Mouse (Mus musculus): Measurements from ENCODE around the gene Naa30.
A peak's percentile ranks its signal among the peaks of the same experiment; 100 is the strongest.
"Not testable (repeated sequence)": the region's sequence is repeated elsewhere in the genome, so short reads cannot be mapped to it uniquely, and the experiment has no call there.

The Naa30 gene

DNA sequence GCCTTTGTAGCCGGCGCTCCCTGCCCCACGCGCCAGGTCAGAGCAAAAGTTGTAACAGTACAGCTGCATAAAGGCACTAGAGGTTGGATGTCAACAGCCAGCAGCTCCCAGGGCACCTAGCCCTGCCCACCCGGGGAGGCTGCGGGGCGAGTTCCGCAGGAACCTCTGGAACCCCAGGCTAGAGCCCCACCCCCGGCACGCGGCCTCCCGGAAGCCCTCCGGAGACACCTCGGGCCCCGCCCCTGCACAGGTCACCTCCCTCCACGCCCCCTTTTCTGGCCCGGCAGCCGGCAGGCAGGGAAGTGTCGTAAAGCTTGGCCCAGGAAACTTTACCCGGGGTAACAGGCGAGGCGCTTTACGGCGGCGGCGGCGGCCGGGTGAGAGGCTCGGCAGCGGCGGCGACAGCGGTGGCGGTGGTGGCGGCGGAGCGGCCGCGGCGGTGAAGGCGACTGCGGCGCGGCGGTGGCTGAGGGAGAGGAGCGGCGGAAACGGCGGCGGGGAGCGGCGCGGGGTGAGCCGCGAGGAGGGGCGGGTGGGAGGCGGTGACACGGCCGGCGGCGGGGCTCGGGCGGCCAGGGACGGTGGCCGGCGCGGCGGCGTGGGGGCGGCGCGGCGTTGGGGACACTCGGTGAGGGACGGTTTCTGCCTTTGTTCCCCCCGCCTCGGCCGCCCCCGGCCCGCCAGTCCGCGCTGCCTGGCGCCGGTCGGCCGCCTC, at the start of gene Naa30:
Gene Naa30 (plus strand): TSS at position 360 of the 715 bp plus-strand sequence.
- peak; percentile 99 for DNase-seq

DNA sequence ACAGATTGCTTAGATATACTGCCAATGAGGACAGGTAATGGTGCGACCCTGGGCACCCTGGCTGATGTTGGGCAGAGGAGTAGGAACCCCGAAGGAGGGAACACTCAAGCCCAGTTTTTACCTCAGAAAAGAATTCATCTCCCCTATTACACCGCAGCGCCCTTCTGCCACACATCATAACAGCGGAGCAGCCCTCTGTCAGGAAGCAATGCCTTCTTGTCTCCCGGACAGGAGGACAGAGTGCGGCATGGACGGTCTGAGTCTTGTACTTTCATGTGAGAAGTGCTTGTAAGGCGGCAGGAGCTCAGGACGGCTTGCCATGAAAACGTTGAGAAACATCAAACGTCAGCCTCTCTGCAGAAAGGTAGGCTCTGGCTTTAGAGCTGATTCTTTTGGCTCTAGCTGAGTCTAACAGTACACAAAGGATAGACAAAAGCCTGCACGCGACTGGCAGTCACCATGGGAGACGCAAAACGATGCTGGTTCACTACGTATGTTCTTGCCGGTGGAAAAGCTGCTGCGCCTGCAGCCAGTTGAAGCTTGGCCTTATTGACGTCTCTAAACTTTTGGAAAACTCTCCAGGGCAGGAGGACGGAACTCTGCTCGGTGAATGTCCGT, 44.8 kb upstream of the Naa30 start:
- DNase-seq = no peak

DNA sequence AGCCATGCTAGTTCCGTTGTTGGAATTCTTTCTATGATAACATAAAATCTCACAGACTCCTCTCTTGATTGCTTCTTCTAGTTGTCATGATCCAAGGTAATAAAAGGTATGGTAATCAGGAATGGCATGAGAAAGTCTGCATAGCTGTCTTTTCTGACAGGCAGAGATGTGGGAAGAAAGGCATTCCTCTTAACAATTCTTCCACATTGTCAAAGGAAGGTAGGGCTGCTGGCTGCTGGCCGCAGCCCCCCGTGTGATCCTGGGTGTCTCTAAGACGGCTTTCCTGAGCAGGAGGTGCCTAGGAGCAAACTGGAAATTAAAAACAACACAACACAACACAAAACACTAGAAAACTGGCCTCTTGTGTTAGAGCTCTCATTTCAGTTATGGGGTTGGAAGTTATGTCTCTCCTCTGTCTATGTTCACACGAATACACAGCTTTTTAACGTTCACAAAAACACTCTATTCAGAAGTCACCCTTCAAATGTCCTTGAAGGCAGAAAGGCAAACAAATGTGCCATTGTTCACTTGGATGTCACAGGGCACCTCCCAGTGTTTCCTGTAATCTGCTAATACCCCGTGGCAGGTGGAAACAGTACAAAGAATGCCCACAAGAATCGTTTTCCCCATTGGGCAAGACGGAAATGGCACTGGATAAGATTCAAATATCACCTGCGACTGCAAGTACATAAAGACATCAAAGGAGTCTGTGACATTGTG, 43.3 kb upstream of the Naa30 start:
- no peak for DNase-seq

DNA sequence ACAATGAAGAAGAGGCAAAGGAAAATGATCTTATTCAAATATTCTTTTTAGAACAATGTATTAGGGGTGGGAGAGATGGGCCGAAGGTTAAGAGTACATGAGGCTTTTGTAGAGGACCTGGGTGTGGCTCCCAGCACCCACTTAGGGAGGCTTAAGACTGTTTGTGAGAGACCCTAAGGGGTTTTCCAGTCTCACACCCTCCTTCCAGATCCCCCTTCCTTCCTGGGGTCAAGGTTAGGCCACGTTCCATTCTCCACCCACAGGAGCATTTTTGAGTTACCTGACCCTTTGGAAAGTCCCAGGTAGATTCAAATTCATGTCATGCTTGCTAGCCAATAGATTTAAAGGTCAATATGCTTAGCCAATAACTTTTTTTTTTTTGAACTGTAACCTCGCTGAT, 39.6 kb upstream of the Naa30 start:
- no peak for DNase-seq

DNA sequence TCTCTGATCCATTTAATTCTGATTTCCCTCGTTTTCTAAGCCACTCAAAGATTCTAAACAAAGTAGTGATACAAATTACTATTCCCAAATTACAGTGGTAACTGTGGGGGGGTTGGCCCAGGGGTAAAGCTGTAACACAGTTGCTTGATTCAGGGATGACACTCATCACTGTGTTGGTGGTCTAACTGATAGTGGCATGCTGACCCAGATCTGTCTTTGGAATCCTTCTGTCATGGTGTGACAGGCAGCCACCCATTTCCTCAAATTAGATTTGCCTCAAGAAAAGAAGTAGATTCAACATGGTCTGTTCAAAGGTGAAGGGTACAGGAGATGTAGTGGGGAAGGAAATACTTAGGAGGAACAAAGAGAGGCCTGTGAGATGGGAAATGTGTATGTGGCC, 33.9 kb upstream of the Naa30 start:
- DNase-seq = no peak

DNA sequence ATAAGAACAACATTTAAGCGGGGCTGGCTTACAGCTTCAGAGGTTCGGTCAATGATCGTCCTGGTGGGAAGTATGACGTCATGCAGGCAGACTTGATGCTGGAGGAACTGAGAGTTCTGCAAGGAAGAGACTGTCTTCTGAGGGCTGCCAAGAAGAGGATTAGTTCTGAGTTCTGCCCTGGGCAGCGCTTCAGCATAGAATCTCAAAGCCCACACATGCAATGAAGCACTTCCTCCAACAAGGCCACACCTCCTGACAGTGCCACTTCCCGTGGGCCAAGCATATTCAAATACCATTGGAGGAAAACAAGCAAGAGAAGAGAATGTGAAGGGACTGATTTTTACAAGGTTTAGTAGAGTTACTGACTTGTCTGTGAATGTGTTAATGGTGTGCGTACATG, 31.3 kb upstream of the Naa30 start:
- no peak for DNase-seq

DNA sequence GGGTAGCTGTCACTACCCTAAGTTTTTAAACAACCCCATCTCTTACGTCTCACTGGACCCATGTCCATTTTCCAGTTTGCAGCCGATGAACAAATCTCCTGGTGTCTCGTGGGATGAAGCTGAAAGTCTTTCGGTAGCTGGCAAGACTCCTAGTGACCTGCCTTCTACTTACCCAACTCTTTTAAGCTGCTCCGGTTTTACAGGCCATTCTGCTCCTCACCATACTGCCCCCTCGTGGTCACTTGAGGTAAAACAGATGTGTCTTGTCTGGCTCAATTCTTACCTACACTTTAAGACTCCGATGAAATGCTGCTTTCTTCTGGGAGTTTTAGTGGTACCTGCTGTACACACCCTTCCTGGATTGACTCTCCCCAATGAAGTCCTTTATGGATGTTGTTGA, 18.2 kb upstream of the Naa30 start:
- DNase-seq = peak; percentile 84

DNA sequence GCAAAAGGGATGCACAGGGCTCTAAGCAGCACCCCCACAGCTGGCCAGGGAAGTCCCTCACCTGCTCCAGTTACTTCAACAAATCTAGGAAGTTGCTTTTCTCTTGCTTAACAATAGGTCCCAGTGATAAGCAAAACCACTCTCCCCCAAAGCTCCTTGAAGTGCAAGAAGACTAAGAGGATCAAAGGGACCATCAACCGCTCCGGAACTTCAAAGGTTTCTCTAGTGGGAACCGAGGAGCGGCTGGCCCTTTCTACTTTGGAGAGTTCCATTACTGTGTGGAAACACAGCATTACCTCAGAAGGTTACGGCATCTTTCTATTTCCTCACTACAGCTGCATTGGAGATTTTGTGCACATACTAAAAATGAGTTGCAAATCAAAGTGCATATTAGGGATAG, 16.5 kb upstream of the Naa30 start:
- DNase-seq = no peak

DNA sequence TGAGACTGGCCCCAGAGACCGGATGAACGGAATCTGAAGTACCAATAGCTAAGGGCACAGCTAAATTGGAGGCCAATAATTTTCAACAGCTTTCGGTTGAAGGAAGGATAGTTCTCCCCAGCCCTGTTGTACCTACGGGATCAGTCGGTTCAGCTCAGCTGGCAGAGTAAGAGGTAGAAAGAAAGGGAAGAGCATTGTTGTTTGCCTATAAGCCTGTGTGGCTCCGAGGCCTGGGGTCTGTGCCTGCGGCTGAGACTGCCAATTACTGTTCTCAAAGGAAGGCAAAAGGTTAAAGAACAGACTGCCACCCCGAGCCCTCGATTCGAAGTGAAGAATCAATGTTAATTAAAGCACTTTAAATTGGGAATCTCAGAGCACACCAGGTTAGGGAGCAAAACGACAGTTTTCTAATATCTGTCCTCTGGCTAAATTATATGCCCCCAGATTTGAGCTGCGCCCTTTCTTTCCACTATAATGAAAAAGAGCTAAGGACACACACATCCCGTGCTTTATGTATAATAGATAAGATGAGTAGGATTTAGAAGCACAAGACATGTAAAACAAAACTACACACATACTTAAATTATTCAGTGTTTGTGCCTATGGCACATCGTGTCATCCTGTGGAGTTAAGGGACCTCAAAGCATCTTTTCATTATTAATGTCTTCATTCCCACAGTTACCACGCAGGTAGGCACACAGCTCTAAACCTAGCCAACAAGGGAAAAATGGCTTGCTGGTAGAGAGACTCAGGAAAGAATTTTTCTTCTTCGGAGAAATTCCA, 13.7 kb upstream of the Naa30 start:
- DNase-seq = no peak

DNA sequence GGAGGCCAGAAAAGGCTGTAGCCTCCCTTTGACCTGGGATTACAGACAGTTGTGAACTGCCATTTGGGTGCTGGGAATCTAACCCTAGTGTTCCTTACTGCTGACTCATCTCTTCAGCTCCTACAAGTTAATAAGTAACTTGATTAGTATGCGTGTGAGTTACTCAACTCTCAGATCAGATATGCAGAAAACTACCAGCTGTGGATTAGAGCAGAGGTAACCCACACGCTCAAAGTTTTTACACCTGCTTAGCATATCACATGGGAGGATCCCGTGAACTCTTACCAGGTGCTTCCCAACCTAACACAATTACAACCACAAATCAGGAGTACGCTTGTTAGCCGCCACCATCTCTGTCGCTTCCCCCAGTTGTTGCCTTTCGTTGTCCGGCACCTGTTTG, 740 bp upstream of the Naa30 start:
- no peak for DNase-seq

DNA sequence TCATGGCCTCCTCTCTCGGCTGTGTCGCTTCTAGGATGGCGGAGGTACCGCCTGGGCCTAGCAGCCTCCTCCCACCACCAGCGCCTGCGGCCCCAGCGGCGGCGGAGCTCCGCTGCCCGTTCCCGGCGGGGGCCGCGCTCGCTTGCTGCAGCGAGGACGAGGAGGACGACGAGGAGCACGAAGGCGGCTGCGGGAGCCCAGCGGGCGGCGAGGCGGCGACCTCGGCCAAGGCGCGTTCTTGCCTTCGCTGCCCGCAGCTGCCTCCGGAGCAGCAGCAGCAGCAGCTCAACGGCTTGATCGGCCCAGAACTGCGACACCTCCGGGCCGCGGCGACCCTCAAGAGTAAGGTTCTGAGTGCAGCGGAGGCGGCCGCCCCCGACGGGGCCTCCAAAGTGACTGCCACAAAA, 559 bp downstream of the Naa30 start:
- DNase-seq = peak; percentile 42

DNA sequence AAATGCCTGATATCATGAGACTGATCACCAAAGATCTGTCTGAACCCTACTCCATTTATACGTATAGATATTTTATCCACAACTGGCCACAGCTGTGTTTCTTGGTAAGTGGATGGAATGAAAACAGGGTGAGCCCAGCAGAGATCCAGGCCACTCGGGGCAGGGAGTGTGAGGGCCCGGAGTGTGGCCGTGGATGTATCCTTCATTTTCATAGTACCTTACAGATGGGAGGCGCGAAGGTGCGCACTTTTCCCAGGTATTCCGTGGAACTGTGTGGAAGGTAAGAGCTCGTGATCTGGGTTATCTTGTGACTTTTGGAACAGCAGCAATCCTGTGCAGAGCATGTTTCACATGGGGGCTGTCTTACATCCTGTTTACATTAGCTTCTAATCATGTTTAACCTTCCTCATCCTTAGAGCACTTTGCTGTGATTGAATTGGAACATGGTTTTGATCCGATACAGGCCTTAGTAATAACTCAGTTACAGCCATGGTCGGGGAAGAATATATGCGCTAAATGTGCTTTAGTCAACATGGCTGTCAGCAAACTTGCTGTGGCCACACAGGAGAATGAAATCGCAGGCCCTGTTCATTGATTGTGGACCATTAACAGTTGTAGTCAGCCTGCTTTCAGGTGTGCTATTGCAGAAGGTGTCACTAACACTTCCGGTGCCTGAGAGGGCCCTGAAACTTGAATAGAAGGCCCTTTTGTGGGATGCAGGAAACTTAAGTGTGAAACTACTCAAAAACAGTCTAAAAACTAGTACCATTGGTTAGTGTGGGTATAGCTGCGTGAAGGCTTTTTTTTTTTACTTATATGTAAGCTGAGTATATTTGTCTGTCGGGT, 1.5 kb downstream of the Naa30 start:
- peak; percentile 10 for DNase-seq

DNA sequence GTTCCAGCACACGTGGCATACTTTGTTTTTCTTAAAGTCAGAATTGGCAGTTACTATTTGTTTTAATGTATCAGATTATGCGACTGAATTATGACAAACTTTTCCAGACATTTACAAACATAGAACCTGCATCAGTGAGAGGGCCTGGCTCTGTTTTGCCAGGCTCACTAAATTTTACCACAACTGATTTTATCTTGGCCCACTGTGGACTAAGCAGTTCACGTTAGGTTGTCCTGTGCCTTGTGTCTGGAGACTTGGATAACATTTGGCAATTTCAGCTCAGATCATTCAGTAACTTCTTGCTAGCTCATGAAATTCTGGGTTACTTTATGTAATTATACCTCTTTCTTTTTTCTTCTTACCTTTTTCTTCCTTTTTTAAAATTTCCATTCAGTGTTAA, 7.7 kb downstream of the Naa30 start:
- DNase-seq = no peak

DNA sequence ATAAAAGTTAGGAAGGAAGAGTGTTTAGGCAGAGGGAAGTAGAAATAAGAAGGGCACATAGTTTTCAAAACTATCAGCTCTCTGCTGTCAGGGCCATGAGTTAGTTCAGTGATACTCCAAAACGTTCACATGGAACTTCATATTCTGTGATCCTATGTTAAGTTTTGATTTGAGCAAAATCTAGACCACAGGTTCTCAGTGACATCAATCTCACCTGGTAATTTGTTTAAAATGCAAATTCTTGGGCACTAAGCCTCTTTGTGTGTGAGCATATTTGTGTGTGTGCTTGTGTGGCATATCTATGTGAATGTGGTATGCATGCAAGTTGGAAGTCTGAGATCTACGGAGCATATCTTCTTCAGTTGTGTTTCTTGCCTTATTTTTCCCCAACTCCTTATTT, 14.2 kb downstream of the Naa30 start:
- no peak for DNase-seq

DNA sequence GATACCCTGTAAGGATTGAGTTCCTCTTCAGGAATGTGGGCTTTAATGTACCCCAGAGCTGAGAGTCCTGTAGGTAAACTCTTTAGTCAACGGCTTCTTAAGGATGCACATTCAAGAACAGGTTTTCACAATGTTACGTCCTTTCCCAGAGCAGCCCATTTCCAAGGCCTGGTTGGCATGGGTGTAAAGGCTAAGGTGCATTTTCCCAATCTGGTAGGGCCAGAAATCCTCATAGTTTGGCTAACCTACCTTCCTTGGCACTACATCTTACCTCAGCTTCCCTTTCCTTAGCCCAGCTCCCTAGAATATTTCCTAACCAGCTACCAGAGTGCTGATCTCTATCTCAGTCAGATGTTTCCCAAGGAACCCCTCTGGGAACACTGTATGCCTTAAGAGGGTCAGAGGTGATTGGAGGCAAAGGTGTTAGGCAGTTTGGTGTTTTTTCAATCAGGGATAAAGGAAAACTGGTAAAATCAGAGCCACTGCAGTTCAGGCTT, 25.1 kb downstream of the Naa30 start:
- no peak for DNase-seq

DNA sequence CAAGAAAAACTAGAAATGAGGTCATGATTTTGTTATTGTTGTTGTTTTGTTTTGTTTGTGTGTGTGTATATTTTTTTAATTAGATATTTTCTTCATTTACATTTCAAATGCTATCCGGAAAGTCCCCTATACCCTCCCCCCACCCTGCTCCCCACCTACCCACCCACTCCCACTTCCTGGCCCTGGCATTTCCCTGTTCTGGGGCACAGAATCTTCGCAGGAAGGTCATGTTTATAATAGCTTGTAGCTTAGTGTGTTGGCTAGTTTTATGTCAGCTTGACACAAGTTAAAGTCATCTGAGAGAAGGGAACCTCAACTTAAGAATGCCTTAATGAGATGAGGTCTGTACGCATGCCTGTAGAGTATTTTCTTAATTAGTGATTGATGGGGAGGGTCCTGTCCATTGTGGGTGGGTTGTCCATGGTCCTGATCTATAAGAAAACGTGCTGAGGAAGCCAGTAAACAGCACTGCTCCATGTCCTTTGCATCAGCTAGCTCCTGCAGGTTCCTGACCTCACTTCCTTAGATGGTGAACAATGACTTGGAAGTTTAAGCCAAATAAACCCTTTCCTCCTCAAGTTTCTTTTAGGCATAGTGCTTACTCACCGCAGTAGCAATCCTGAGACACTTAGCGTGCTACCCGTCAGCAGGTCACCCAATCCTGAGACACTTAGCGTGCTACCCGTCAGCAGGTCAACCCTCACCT, 29.2 kb downstream of the Naa30 start:
- DNase-seq = peak; percentile 15

DNA sequence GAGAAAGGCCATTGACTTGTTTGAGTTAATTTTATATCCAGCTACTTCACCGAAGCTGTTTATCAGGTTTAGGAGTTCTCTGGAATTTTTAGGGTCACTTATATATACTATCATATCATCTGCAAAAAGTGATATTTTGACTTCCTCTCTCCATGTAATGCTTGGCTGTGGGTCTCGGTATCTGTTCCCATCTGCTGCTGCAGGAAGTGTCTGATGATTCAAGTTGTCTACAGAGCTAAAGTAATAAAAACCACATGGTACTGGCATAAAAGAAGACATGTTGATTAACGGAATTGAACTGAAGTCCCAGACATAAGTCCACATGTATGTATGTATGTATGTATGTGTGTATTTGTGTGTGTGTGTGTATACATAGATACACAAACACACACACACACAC, 38.2 kb downstream of the Naa30 start:
- DNase-seq = not testable (repeated sequence)

DNA sequence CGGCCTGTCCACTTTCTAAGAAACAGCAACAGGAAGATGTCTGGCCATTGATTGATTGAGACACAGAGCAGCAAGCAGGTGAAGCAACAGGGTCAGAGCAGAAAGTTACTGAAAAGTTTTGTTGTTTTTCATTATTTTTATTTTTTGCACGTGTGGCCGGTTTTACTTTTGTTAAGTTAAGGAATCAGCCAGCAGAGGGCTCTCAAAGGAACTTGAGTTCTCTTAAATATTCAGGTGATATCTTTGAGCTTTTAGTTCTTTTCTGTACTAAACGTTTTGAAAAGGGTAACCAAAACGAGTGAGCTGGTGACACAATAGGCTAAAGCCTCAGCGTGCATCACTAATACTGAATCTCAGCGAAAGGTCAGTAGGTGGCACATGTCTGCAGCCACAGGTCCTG, 46.7 kb downstream of the Naa30 start:
- no peak for DNase-seq

DNA sequence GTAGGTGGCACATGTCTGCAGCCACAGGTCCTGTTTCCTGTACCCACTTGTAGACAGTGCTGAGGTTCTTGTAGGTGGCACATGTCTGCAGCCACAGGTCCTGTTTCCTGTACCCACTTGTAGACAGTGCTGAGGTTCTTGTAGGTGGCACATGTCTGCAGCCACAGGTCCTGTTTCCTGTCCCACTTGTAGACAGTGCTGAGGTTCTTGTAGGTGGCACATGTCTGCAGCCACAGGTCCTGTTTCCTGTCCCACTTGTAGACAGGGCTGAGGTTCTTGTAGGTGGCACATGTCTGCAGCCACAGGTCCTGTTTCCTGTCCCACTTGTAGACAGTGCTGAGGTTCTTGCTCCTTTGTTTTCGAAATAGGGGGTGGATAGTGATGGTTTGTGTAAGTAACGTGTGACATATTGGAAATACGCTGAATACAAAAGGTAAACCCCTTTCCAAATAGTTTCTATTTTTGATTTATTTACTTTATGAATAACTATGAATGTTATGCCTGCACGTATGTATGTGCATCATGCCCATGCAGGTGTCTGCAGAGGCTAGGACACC, 47.5 kb downstream of the Naa30 start:
- not testable (repeated sequence) for DNase-seq

DNA sequence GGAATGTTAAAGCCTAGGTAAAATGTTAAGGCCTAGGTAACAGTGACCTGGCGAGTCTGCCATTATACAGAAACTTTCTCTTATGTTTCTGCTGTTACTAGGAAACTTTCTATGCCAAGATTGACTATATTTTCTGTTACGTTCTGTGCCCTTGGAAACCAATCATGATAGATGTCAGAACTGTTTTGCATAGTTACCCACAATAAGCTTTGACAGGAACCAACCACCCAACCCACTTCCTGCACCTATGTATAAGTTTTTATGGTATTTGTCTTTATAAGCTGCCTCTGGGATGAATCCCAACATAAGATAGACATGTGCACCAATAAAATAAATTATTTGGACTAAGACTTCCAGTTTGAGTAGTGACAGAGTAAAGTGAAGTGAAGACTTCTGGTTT, 49.7 kb downstream of the Naa30 start:
- peak; percentile 8 for DNase-seq

DNA sequence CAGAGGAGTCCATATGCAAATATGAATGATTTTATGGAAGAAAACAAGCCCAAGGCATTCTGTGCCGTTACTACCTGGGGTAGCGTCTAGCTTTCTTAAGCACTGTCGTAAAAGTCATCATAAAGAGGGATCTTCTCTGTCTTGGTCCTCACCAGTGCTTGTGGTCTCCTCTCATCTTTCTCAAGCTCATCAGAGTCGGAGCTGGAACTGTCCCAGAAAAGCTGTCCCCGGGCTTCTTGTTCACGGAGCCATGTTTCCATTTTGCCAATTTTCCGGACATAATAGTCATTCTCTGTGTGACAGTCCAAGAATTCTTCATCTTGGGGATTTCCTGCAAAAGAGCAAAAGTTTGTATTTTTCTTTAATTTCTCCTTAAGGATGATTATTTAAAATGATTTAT, 54.4 kb downstream of the Naa30 start:
- DNase-seq = no peak
